Mouse (Mus musculus): Measurements from ENCODE around the gene Wnk2. TPM values are rescaled to one million over a fixed set of nuclear protein-coding genes. Genes with fewer than 3 reads are reported as not detected.

The Wnk2 gene
- polyA plus RNA-seq, 1 experiment, result not detected

GRCm38 (mm10) chr13:49183646-49184045 is 35.8 kb upstream of the Wnk2 start:
- no peak for TF ChIP-seq GATA1 (IDR thresholded peaks at IDR 0.05; ENCODE audit: low read length)

- TF ChIP-seq GATA1 (IDR thresholded peaks at IDR 0.05; ENCODE audit: low read length), result no peak
Observed at GRCm38 (mm10) chr13:49183161-49183560, 35.3 kb upstream of the Wnk2 start.

- TF ChIP-seq GATA1 (IDR thresholded peaks at IDR 0.05; ENCODE audit: low read length), result no peak
Observed at GRCm38 (mm10) chr13:49181411-49181984, 33.7 kb upstream of the Wnk2 start.

- no peak for TF ChIP-seq GATA1 (IDR thresholded peaks at IDR 0.05; ENCODE audit: low read length)
Observed at GRCm38 (mm10) chr13:49180691-49181090, 32.9 kb upstream of the Wnk2 start.

- no peak for TF ChIP-seq GATA1 (IDR thresholded peaks at IDR 0.05; ENCODE audit: low read length)
Observed at GRCm38 (mm10) chr13:49180274-49180673, 32.5 kb upstream of the Wnk2 start.

GRCm38 (mm10) chr13:49178839-49179585 is 31.2 kb upstream of the Wnk2 start:
- no peak for TF ChIP-seq GATA1 (IDR thresholded peaks at IDR 0.05; ENCODE audit: low read length)

- TF ChIP-seq GATA1 (IDR thresholded peaks at IDR 0.05; ENCODE audit: low read length), result no peak
Observed at GRCm38 (mm10) chr13:49175509-49175908, 27.7 kb upstream of the Wnk2 start.

- no peak for TF ChIP-seq GATA1 (IDR thresholded peaks at IDR 0.05; ENCODE audit: low read length)
Observed at GRCm38 (mm10) chr13:49172971-49173596, 25.3 kb upstream of the Wnk2 start.

GRCm38 (mm10) chr13:49172335-49172734 is 24.5 kb upstream of the Wnk2 start:
- TF ChIP-seq GATA1 (IDR thresholded peaks at IDR 0.05; ENCODE audit: low read length), result no peak

GRCm38 (mm10) chr13:49171729-49172128 is 23.9 kb upstream of the Wnk2 start:
- TF ChIP-seq GATA1 (IDR thresholded peaks at IDR 0.05; ENCODE audit: low read length), result no peak

GRCm38 (mm10) chr13:49170623-49171022 is 22.8 kb upstream of the Wnk2 start:
- TF ChIP-seq GATA1 (IDR thresholded peaks at IDR 0.05; ENCODE audit: low read length), result no peak

- no peak for TF ChIP-seq GATA1 (IDR thresholded peaks at IDR 0.05; ENCODE audit: low read length)
Observed at GRCm38 (mm10) chr13:49169448-49170207, 21.8 kb upstream of the Wnk2 start.

- no peak for TF ChIP-seq GATA1 (IDR thresholded peaks at IDR 0.05; ENCODE audit: low read length)
Observed at GRCm38 (mm10) chr13:49167081-49167480, 19.3 kb upstream of the Wnk2 start.

- TF ChIP-seq GATA1 (IDR thresholded peaks at IDR 0.05; ENCODE audit: low read length), result no peak
Observed at GRCm38 (mm10) chr13:49163645-49164044, 15.8 kb upstream of the Wnk2 start.

GRCm38 (mm10) chr13:49162722-49163121 is 14.9 kb upstream of the Wnk2 start:
- no peak for TF ChIP-seq GATA1 (IDR thresholded peaks at IDR 0.05; ENCODE audit: low read length)

GRCm38 (mm10) chr13:49161236-49161635 is 13.4 kb upstream of the Wnk2 start:
- TF ChIP-seq GATA1 (IDR thresholded peaks at IDR 0.05; ENCODE audit: low read length), result no peak

All from G1E-ER4 (cell line).